Mouse (Mus musculus) testis, adult 2 months (tissue): ENCODE measurements around the gene Gm10645.

Source experiments
- CTCF ChIP-seq: fragments of 200-500 bp; IDR thresholded peaks from 2 replicates; pipeline ENCODE4 v1.5.1; 2012; ENCODE audit warnings: low read depth, mild to moderate bottlenecking, inconsistent platforms, low read length, moderate library complexity; ENCODE audit not compliant: control insufficient read depth, insufficient read depth, insufficient replicate concordance
- POLR2A ChIP-seq: fragments of 200-500 bp; IDR thresholded peaks from 2 replicates; pipeline ENCODE4 v1.6.1; 2012; ENCODE audit warnings: low read depth, mild to moderate bottlenecking, inconsistent platforms, low read length, moderate library complexity; ENCODE audit not compliant: control insufficient read depth

DNA sequence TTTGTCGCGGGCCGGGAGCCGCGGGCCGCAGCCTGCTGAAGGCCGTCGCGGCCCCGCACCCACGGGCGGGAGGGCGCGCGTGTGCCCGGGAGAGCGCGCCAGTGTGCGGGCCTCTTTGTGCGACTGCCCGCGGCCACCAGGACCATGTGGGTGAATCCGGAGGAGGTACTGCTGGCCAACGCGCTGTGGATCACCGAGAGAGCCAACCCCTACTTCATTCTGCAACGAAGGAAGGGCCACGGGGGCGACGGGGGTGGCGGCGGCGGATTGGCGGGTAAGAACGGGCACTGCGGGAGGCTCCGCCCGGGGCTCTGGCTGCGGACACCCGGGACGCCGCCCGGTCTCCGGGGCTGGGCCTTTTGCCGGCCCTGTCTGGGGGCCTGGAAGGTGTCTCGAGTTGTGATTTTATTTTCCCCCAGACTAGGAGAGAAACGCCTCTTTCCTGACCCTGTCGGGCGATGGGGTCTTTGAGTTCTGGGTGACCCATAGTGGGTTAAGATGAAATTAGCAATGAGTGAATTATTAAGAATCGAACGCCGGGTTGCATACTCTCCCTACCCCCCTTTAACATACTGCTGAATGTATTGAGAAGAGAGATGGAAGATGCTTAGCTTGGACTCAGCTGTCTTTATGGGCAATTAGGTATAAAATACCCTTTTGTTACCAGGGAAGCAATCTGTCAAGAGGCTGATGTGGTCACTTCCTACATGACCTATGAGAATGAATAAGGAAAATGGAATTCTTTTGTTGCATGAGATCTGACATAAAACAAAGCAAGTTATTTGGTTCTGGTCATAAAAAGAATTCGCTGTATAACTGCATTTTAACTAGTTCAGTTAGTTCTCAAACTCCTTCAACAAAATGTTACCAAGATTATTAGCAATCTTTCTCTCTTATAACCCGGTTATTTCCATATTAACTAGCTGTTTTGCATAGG is at the start of gene Gm10645:
- TF ChIP-seq CTCF (no peak), POLR2A (no peak)
